Mouse (Mus musculus) frontal cortex, postnatal 36 days (tissue): ENCODE data around the gene Espn.

ENCODE experiments used
- DNase-seq, 2 experiments: peaks; one replicate each; pipeline ENCODE4 v3.0.0; 2022; ENCODE audit warnings: low spot score in 2 of 2

The Espn gene

DNA sequence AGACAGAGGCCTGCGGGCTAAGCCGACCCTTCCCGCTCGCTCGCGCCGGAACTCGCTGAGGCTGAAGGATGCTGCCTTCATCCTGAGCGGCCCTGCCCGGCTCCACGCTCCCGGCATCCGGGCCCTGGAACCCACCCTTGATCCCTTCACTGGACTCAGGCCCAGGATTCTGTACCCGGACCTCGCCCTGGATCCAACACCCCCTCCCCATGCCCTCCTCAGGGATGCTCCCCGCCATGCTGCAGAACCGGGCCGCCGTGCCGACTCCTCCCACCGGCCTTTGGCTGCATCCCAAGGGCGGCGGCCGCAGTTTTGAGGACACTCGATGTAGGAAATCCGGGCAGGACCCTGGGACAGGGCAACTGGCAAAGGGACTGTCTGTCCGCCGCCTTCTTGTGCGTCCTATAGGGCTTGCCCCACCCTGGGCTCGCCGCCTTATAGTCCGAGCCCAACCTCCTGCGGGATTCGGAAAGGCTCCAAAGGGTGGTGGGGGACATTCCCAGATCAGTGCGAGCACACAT, 26.2 kb upstream of the Espn start:
- DNase-seq, result peak in 1 of 2 experiments; percentile 51

DNA sequence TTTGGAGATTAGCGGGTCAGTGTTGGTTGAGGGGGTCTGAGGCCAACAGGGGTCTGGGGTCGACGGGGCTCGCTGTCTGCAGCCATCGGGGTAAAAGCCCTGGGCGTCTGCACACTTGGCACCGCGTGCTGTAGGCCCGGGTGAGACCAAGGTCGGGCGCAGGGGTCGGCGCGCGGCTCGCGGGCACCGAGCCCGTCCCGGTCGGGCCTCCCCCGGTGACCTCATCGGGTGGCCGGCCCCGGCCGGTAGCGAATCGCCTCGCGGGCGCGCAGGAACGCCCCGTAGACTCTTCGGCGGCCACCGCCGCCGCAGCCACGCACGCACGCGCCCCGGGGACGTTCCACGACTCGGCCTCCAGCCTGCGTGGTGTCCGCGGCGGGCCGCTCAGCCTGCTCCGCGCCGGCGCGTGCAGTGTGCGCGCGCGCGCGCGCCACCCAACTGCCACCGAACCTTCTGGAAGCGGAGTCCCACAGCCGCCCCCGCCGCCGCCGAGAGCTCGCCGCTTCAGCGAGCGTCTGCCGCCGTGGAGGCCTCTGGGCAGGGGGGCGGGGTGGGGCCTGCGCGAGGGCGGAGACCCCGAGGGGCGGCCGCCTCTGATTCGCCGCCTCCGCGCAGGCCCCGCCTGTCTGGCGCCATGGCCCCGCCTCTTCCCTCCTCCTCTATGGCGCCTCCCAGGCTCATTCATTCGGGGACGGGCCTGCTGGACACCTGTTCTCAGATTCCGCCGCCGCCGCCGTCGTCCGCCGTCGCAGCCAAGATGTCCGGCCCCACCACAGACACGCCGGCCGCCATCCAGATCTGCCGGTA, 25.6 kb upstream of the Espn start, which contains the start of gene Acot7:
TSS of gene Acot7 (plus strand) at position 598 of the 807 bp plus-strand sequence.
- DNase-seq, result peak; percentile 84 to 89

DNA sequence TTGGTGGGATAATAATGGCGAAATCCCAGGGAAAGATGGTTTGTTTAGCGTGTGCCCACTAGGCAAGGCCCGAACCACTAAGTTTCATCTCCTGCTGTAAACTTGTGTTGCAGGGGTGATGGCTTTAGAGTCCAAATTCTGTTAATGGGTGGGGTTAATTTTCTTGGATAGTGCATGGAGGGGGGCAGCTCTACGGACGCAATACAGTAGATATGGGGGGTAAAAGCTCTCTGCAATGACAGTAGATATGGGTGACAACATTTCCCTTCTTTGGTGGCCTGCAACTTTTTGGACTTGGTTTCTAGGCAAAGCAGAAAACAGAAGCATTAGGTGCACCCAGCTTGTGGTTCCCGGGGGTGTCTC, 25.0 kb upstream of the Espn start:
- no peak for DNase-seq

DNA sequence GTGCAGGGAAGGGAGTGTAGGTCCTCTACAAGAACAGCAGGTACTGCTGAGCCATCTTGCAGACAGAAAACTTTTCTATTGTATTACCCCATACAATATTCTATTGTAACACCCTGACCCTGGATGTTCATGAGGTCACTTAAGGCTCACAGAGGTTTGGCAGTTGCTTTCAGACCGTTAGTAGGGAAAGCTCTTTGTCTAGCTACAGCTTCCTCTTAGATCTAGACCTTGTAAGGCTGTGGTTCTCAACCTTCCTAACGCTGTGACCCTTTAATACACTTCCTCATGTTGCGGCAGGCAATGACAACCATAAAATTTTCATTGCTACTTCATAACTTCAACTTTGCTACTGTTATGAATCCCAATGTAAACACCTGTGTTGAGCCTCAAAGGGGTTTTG, 24.5 kb upstream of the Espn start:
- DNase-seq, result no peak

DNA sequence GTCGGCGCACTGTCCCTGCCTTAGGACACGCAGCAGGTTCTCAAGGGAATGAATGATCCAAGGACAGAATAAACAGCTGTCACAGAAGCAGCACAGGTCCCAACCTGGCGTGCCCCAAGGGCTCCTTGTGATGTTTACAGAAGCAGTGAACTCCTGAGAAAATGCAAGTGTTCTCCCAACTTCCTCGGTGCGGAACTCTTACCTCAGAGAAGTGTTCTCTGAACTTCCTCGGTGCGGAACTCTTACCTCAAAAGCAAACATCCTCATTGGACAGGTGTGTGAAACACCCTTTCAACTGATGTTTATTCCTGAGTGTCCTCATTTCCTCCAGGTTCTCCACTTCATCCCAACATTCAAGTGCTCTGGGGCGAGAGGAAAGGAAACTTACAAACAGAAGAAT, 21.8 kb upstream of the Espn start:
- no peak for DNase-seq

DNA sequence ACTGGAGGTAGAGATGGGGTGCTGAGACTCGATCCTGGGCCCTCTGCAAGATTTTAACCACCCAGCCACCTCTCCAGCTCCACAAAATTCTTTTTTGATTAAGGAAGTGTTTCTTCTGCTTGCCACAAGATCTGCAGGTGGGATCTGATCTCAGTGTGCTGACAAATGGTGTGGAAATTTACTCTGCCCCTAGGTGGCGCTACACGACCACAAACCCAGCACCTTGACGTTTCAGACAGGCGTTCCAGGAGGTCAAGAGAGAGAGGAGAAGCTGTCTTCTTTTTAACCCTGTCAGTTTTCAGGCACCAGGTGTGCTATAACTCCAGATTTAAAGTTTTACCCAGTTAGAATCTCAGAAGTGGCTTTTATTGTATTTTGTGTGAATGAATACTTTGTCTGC, 20.9 kb upstream of the Espn start:
- peak; percentile 85 to 91 for DNase-seq

DNA sequence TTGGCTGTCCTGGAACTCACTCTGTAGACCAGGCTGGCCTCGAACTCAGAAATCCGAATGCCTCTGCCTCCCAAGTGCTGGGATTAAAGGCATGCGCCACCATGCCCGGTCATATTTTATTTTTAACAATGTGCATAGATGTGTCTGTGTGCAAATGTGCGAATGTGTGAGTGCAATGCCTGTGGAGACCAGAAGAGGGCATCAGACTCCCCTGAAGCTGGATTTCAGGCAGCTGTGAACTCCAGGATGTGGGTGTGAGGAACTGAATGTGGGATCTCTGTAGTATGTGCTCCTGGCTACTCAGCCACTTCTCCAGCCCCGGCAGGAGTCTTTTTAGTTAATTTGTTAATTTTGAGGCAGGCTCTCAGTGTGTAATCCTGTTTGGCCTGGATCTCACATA, 19.4 kb upstream of the Espn start:
- DNase-seq, result no peak

DNA sequence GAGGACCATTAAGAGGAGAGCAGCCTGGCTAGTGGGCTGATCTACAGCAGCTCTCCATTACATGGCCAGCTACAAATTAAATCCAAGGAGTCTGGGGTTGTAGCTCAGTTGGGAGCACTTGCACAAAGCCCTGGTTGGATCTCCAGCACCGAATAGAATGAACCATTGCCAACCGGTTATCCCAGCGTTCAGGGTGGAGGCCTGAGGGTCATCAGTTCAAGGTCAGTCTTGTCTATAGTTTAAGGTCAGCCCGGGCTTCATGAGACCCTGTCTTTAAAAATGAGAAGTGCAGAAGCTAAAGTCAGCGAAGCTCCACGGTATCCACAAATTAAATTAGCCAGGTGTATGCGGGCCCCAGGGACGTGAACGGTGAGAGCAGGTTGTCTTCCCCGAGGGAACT, 18.1 kb upstream of the Espn start:
- no peak for DNase-seq

DNA sequence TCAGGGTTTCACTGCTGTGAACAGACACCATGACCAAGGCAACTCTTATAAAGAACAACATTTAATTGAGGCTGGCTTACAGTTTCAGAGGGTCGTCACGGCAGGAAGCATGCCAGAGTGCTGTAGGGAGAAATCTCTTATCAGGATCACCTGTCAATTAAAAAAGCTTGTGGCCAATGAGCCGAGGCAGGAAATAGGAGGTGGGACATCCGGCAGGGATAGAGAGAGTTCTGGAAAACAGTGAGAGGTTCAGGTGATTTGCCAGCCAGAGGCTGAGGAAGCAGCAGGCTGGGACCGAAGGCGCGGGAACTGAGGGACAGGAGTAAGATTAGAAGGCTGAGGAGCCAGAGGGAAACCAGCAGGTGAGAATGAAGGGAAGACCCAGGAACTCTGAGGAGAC, 16.9 kb upstream of the Espn start:
- no peak for DNase-seq

DNA sequence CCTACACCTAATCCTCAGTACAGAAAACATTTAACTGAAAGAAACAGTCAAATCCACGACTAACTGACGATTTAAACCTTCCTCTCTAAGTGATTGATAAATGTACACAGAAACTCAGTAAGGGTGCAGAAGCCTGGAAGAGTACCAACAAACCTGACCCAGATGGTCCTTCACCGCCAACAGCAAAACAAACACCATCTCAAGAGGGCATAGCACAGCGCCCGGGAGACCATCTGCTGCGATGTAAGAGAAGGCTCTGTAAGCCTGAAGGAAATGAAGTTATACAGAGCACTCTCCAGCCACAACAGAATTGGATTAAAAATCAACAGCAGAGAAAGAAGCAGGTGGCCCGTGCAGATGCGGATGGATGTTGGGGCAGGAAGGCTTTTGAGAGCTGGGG, 15.9 kb upstream of the Espn start:
- DNase-seq, result no peak

DNA sequence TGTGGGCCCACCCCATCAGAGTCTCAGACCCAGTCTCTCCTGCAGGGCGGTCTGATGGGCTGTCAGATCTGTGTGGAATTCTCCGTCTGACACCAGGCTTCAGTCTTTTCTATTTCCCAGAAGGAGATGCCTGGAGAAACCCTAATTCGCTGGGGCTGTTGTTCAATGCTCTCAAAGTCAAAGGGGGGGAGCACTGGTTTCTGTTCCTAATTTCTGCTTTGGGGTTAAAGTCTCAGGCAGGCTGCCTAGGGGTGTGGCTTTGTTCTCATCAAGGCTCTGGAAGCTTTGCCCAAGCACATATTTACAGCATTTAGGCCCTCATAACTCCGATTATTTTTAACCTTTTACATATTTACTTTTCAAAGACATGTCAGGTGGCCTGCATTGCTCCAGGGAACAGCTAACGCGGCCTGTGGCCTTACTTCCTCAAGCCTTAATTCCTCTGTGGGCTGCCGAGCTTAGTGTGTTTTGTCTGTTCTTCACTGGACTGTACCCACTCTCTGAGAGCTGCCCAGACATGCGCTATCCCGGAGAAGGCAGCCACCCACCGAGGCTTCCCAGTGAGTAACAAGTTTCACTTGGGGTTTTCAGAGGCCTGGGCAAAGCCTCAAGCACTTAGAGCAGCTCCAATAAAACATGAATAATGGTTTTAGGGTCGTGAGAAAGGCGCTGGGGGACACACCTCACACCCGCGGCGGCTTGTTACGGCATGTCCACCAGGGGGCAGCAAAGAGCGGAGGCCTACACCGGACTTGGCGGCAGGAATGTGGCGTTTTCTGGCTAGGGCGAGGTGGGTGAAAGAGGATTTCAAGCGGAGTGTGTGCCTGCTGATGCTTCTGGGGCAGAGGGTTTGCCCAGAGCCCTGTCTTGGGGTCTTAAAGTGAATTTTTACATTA, 13.1 kb upstream of the Espn start:
- DNase-seq, result peak in 1 of 2 experiments; percentile 61

DNA sequence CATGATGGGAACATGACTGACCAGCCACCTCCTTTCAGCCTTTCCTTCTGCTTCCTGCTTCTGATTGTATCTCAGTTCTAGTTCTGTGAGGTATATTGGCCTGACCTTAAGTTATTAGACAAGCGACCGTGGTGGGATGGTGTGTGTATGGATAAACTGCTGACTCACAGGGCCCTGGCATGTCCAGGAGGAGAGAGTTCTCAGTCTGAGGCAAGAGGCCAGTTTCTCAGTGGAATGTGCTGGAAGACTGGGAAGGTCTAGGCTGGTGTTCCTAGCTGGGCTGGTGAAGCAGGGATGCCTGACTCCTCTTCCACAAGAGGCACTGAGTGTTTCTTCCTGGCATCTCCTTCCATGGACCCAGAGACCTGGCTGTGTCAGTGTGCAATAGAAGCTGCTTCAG, 10.6 kb upstream of the Espn start:
- no peak for DNase-seq

DNA sequence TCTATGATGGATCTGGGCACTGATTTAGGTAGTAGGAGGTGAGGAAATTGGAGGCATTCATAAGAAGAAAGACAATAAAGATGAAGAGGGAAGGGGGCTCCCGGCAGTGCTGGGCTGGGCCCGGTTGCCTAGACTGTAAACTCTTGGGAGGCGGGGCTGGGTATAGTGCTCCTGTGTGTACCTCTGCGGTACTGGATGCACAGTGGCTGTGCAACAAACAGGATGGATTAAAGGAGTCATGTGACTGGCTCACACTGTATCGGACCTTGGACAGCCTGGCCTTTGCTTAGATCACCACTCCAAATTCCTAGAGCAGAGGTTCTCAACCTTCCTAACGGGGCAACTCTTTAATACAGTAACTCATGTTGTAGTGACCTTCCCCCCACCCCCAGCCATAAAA, 9.4 kb upstream of the Espn start:
- DNase-seq, result no peak

DNA sequence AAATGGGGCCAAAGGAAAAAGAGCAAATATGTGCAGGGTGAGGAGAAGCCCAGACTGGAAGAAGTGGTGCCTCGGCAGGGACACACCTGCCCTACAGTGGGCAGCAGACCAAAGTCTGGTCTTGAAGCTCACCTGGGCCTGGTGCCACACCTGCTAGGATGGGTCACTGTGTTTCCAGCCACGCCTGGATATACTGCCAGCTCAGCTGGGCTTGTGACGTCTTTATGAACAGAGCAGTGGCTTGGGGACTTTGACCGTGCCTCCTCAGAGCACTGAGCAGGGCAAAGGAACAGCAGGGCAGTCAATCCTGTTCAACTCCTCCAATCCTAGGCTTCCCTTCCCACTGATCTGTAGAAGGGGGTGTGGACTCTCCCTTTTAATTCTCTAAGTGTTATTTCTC, 8.6 kb upstream of the Espn start:
- DNase-seq, result no peak

DNA sequence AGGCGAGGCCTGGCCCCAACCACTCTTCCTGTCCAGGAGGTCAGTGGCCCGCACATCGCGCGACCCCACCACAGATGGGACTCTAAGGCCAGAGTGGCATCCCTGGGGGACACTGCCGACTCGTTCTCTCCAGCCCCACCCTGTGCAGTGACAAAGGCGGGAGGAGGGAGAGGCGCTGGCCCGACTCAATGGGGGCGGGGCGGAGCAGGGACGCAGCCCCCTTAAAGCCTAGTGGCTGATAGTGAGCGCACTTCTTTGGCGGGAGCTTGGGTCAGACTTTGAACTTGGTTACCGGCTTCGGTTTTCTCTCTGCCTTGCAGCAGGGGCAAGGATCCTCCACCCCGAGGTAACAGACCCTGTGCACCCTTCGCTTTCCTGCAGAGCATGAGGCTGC, 7.1 kb upstream of the Espn start:
- no peak for DNase-seq

DNA sequence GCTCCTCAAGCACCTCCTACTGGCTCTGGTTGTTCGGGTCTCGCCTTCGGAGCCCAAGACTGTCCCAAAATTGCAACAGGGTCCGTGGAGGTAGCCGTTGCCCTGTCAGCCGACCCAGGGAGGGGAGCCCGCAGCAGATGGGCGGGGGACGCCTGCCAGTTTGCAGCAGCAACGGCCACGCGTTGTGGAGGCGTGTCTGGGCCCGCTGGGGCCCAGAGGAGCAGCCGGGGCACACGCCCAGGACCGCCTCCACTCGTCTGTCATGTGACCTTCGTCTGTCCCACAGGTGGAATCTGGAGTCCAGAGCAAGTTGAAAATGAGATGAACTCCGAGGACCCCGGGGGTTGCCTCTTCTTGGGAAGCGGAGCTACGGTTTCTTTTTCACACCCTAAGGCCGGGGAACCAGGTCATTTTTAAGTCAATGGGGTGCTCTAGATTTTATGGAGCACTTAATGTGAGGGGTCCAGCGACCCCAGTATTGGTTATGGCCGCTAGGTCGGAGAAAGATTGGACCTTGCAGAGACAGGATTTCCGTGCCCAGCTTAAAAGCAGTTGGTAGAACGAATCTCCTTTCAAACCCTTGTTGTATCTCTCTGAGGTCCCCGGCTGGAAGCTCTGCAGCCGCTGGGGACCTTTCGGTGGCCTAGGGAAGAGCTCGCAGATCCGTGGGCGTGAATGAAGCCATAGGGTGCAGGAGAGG, 6.6 kb upstream of the Espn start, which contains the start of gene Hes2:
TSS of gene Hes2 (plus strand) at position 283 of the 700 bp plus-strand sequence.
- no peak for DNase-seq

DNA sequence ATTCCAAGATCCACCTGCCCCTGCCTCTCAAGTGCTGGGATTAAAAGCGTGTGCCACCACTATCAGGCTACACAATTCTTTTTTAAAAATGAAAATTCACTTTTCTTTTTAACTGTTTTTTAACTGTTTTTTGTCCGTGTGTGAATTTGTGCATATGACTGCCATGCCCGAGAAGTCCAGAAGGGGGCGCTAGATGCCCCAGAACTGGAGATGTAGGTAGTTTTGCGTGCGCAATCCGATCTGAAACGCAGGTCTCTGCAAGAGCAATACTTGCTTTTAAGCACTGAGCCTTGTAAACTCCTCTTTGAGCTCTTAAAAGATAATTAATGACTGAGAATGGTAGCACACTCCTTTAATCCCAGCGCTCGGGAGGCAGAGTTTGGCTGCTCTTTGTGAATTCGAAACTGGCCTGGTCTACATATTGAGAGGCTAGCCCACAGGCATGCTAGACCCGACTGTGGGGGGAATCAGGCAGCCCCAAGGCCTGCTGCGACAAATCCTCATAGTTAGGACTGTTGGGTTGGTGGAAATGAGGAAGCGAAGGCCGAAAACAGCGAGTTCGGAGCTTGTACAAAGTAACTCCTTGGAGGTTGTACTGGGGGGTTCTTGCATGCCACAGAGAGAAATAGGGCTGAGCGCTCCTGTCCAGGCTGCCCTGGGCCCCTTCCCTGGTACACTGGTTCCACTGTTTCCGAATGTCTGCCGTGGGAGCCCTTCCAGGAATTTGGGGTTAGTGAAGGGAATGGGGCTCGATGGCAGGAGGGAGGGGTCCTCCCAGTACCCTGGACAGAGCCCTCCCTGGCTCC, 5.8 kb upstream of the Espn start:
- peak; percentile 31 to 45 for DNase-seq

DNA sequence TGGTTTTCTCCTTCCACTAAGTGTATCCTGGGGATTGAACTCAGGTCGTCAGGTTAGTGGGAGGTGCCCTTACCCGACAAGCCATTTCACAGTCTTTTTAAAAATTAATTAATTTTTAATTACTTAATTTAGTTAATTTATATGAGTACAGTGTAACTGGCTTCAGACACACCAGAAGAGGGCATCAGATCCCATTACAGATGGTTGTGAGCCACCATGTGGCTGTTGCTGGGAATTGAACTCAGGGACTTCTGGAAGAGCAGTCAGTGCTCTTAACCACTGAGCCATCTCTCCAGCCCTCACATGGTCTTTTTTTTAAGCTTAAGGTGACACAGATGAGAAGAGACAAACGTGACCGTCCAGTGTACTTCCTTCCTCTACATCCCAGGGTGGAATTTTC, 2.8 kb upstream of the Espn start:
- no peak for DNase-seq

DNA sequence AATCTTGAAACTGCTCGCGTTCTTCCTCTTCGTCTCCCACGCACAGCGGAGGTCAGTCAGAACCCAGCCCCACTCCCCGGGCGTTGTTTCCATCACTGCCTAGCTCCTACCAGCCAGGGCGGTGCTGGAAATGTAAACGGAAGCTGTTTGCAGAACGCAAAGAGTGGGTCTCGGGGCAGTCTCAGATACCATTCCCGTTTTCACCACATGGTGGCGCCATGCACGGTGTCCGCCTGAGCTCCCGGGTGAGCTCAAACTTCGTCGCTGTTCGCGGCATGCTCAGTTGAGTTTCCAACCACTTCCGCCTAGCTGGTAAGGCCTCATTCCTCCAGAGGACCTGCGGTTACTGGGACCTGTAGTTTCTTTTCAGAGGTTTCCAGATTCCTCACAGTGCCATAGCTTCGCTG, 1.6 kb upstream of the Espn start:
- DNase-seq, result peak; percentile 69 to 77

DNA sequence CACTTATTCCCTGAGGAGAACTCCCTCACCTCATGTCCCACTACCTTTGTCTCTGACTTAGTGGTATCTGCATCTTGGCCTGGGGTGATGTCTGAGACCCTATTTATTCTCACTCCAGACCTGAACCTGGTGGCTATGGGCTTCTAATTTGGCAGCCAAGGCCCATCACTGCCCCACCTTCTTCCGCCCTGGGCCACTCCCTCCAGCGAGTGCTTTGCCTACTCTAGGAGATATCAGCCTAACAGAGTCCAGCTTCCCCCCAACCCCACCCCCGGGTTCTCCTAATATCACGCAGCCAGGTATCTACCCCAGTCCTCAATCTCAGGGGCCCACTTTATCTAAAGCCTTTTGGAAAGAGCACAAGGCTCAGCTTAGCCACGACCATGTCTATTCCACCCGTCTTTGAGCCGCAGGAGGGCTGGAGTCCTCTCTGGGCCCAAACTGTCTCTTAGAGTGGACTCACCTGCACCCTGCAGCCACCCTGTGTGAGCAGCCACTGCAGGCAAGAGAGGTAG, 663 bp downstream of the Espn start:
- DNase-seq, result no peak

DNA sequence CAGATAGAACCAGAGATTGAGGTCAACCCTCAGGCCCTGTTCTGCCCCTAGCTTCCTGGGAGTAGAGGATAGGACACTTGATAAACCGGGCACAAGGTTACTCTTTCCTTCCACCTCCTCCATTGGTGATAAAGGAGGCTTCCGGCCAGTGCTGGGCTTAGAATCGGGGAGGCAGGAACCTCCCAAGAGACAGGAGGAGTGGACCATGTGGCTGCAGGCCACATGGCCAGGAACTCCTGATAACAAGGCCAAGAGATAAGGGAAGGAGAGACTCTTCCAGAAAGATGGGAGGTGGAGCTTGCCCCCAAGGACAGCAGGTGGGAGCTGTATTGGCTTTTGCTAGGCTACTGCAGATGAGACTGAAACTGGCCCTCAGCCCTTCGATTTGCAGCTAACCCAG, 1.6 kb downstream of the Espn start:
- DNase-seq, result no peak
